Mouse (Mus musculus): Measurements from ENCODE around the gene Lrrc18.

DNA sequence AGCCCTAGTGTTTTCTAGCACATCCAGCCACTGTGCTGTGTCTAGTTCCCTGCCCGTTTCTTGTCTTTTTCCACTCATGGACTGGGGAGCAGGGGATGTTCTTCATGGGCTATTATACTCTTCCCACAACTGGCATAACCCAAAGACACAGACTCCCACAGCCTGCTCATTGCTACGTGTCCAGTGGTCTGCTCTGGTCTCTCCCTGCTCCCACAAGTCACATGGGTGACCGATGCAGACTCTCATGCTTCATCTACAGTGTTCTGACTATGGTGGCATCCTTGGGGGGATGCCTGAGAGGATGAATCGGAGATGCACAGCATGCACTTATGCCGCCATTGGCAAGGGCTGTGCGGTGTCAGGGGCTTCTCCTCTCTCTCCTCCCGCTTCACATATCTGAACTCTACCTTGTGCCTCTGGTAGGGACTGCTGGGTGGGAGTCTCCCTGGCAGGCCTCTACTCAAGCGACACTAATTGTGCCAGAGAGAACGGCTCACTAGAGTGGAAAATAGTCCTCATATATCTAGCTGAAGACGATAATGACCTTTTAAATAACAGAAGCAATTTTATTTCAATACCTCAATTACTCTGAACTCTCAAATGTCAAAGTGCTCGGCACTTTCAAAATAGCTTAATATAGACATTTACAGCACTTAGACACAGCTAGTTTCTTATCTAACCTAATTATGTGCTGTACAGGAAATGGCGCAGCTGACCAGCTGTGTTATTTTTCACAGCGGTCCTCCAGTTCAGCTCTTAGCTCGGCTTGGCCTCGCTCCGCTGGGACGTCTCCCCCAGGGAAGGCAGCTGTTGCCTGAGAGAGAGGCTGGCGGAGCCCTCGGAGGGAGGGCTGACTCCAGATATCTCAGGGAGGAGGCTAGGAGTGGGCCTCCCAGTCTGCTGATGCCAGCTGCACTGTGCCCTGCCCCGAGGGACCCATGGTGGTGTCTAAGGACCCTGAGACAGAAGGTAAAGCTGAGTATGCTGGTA lies 40.6 kb upstream of the Lrrc18 start:
- no peak for TF ChIP-seq CTCF (IDR thresholded peaks at IDR 0.05; ENCODE audit: borderline replicate concordance, control insufficient read depth, extremely low read depth, insufficient read depth, low read length, poor library complexity)
- no peak for TF ChIP-seq POLR2A (IDR thresholded peaks at IDR 0.05; ENCODE audit: control insufficient read depth, extremely low read depth, insufficient read depth, low read length, poor library complexity)
